Mouse (Mus musculus) hindbrain, embryonic 15.5 days (tissue): ENCODE measurements around the gene Rps6kl1. TPM values are rescaled to one million over a fixed set of nuclear protein-coding genes. Genes with fewer than 3 reads are reported as not detected.

Experiments used
- ATAC-seq: fragments of 200-750 bp; cut with Nextera tagmentation; 2 replicates; pipeline ENCODE4 v1.8.0; 2017; ENCODE audit warnings: low read depth, moderate number of reproducible peaks, moderate TSS enrichment; ENCODE audit not compliant: low FRiP score
- H3K27ac ChIP-seq: fragments of 300-500 bp; sonication (generic); replicated peaks from 2 replicates; pipeline ENCODE4 v1.5.1; 2015; ENCODE audit warnings: mild to moderate bottlenecking, inconsistent platforms
- H3K27me3 ChIP-seq: fragments of 300-500 bp; sonication (generic); 2 replicates; pipeline ENCODE4 v1.6.1; 2015; ENCODE audit warnings: control low read depth, inconsistent platforms
- H3K36me3 ChIP-seq: fragments of 300-500 bp; sonication (generic); 2 replicates; pipeline ENCODE4 v1.6.1; 2015; ENCODE audit warnings: control low read depth, inconsistent platforms
- H3K4me1 ChIP-seq: fragments of 300-500 bp; sonication (generic); replicated peaks from 2 replicates; pipeline ENCODE4 v1.6.1; 2015; ENCODE audit warnings: control low read depth, inconsistent platforms
- H3K4me2 ChIP-seq: fragments of 300-500 bp; sonication (generic); 2 replicates; pipeline ENCODE4 v1.6.1; 2015; ENCODE audit warnings: moderate library complexity, mild to moderate bottlenecking, inconsistent platforms
- H3K4me3 ChIP-seq: fragments of 300-500 bp; sonication (generic); 2 replicates; pipeline ENCODE4 v1.5.1; 2015; ENCODE audit warnings: mild to moderate bottlenecking, inconsistent platforms
- H3K9ac ChIP-seq: fragments of 300-500 bp; sonication (generic); 2 replicates; pipeline ENCODE4 v1.6.1; 2015; ENCODE audit warnings: inconsistent platforms
- H3K9me3 ChIP-seq: fragments of 300-500 bp; sonication (generic); 2 replicates; pipeline ENCODE4 v1.6.1; 2016; ENCODE audit warnings: control low read depth, inconsistent platforms
- WGBS: fragments of 180-500 bp; shearing (Covaris S2); methylation state at CpG from one replicate; pipeline ENCODE4 v1.1.7; 2015; 5-methylcytosine and 5-hydroxymethylcytosine counted together
- polyA plus RNA-seq: library from polyadenylated mRNA; unstranded; fragments of >200 nt; fragmentation: Nextera tagmentation; extraction: Ambion mirVana; gene quantifications from 2 replicates; pipeline ENCODE4 v1.2.1, GENCODE M21; 2015

Gene Rps6kl1
- polyA plus RNA-seq, 1 experiment from 2014 or later: 35.7 TPM

DNA sequence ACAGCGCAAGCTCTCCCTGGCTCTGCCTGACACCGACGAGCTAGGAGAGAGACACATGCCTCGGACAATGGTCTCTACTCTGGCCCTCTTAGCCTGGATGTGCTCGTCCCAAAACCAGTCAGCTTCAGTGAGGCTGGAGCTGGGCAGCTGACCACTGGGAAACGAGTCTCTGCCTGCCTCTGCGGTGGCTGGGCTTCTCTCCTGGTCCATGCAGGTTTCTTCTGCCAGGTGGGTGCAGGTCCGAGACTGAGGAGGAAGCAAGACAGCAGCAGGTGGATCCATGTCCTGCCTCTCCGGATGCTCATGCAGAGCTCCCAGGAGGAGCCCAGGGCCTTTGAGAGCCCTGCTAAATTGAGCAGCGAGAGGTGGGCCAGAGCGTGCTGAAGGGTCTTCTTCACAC, 55.9 kb downstream of the Rps6kl1 start:
- Histone ChIP-seq H3K4me1 (peaks cover 6% of the 10 kb centered on the region; the same call in 1 of the 2 replicates), H3K27ac (no peak overlapping the region), H3K4me3 (no peak overlapping the region), H3K36me3 (no peaks in the 10 kb centered on the region), H3K9ac (no peak overlapping the region), H3K4me2 (no peak overlapping the region), H3K27me3 (no peaks in the 10 kb centered on the region), H3K9me3 (no peaks in the 10 kb centered on the region)
- no peak for ATAC-seq
- WGBS: 87% methylated on average over 11 of the region's 11 CpGs

DNA sequence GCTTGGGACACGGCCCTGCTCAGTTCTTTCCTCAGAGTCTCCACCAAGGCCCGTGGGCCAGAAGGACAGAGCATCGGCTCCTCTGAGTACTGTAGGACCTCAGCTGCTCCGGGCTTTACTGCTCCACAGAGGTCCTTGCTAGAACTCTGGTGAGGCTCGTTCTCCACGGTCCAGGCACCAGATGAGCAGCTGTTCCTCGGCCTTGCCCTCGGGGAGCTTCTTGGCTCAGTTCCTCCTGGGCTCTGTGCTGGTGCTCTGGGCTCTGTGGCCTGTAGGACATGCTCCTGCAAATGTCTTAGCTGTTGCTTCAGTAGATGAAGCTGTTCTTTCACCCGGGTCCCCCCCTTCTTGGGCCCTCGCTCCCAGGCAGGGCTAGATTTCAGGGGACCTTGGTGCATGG, 56.4 kb downstream of the Rps6kl1 start:
- peaks cover 6% of the 10 kb centered on the region; the same call in 1 of the 2 replicates for H3K4me1 ChIP-seq
- H3K9me3 ChIP-seq: no peaks in the 10 kb centered on the region
- H3K4me3 ChIP-seq: no peak overlapping the region
- no peaks in the 10 kb centered on the region for H3K36me3 ChIP-seq
- H3K9ac ChIP-seq: no peak overlapping the region
- ATAC-seq: no peak
- no peaks in the 10 kb centered on the region for H3K27me3 ChIP-seq
- no peak overlapping the region for H3K4me2 ChIP-seq
- WGBS: 71% methylated on average over 10 of the region's 10 CpGs
- H3K27ac ChIP-seq: no peak overlapping the region

DNA sequence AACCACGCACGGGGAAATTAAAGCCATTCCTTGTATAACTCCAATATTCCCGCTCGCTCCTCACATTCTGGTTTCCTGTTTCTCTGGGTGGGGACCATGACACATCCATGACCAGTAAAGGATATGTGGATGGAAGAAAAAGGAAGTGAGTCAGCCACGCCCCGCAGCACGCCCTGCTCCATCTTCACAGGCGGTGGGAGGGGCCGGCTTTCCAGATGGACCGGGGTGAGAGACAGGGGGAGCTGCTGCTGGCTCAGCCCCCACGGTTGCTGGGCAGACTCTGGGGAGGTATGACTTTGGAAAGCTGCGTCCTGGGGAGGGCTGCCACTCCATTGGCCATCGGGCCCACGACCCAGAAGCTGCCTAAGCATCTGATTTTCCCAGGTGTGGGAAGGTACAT, 57.1 kb downstream of the Rps6kl1 start:
- H3K9ac ChIP-seq: no peak overlapping the region
- H3K4me3 ChIP-seq: no peak overlapping the region
- H3K36me3 ChIP-seq: peaks cover 5% of the 10 kb centered on the region; the same call in 1 of the 2 replicates
- no peak overlapping the region for H3K4me2 ChIP-seq
- H3K9me3 ChIP-seq: no peaks in the 10 kb centered on the region
- WGBS: 37% methylated on average over 14 of the region's 14 CpGs
- ATAC-seq: no peak
- no peak overlapping the region for H3K27ac ChIP-seq
- no peaks in the 10 kb centered on the region for H3K27me3 ChIP-seq
- peaks cover 6% of the 10 kb centered on the region; the same call in 1 of the 2 replicates for H3K4me1 ChIP-seq

DNA sequence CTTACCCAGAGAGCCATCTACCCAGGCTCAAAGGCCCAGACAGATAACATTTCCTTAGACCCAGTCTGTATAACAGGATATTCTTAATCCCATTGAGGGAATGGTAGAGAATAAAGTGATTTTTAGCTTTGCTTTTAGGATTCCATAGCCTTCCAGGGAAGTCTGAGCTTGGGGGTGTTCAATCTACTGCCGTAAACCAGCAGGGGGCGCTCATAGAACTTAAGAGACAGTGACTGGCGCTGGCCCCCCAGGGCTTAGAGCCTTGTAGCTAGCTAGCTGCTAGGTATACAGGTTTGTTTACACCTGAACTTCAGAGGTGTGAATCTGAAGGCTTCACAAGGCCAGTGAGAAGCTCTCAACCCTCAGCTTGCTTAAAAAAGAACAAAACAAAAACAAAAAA, 58.9 kb downstream of the Rps6kl1 start:
- Histone ChIP-seq H3K27ac (no peak overlapping the region), H3K4me3 (no peak overlapping the region), H3K4me2 (no peak overlapping the region), H3K4me1 (peaks cover 6% of the 10 kb centered on the region; the same call in 1 of the 2 replicates), H3K27me3 (no peaks in the 10 kb centered on the region), H3K9ac (no peak overlapping the region), H3K9me3 (no peaks in the 10 kb centered on the region), H3K36me3 (peaks cover 22% of the 10 kb centered on the region)
- no peak for ATAC-seq
- WGBS: 7% methylated on average over 3 of the region's 3 CpGs

DNA sequence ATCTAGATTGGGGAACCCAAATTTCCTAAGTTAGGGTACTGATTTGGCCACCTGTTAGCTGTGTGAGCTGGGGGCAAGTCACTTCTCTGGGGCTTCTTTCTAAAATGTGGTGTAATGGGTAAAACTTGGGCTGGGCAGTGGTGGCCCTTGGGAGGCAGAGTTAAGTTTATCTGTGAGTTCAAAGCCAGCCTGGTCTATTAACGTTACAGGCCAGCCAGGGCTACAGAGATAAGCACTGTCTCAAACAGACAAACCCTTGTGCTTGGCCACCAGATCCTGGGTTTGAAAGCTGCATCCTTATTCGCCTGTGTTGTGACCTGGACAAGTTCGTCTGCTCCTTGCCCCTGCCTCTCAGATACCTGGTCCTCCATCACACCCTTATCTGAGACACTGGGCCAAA, 59.9 kb downstream of the Rps6kl1 start:
- no peak overlapping the region for H3K9ac ChIP-seq
- WGBS: 83% methylated on average over 3 of the region's 3 CpGs
- H3K4me2 ChIP-seq: no peak overlapping the region
- no peaks in the 10 kb centered on the region for H3K9me3 ChIP-seq
- no peak overlapping the region for H3K27ac ChIP-seq
- no peak overlapping the region for H3K4me3 ChIP-seq
- no peaks in the 10 kb centered on the region for H3K27me3 ChIP-seq
- H3K4me1 ChIP-seq: peaks cover 6% of the 10 kb centered on the region; the same call in 1 of the 2 replicates
- no peak for ATAC-seq
- H3K36me3 ChIP-seq: peaks cover 23% of the 10 kb centered on the region

DNA sequence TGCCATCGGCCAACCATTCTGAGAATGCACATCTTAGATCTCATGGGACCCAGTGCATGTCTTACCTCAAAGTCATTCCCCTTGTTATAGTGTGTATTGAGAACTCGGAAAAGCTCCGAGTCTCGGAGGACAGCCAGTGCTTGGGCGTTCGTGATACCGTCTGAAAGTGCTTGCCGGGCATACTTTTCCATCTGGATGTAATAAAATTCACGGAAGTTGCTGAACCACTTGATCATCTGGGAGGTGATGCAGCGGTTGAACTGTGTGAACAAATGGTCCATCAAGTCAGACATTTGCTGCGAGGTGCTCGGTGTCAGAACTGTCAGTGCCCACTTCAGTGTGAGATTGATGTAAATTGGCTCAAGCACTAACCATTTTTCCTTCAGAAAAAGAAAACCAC, 63.2 kb downstream of the Rps6kl1 start:
- H3K4me2 ChIP-seq: no peak overlapping the region
- H3K9me3 ChIP-seq: no peaks in the 10 kb centered on the region
- H3K36me3 ChIP-seq: peaks cover 23% of the 10 kb centered on the region
- no peak for ATAC-seq
- no peaks in the 10 kb centered on the region for H3K4me1 ChIP-seq
- no peak overlapping the region for H3K4me3 ChIP-seq
- WGBS: 95% methylated on average over 12 of the region's 12 CpGs
- no peaks in the 10 kb centered on the region for H3K27me3 ChIP-seq
- no peak overlapping the region for H3K27ac ChIP-seq
- no peak overlapping the region for H3K9ac ChIP-seq

Other genes starting within 250 kb of the Rps6kl1 start
- 80.9 and 85.9 TPM in 2 replicates for gene Fcf1, start 180.4 kb downstream of the Rps6kl1 start, polyA plus RNA-seq
- 30.8 and 31.1 TPM in 2 replicates for gene Arel1, start 180.4 kb downstream of the Rps6kl1 start, polyA plus RNA-seq
- 29.2 and 32.2 TPM in 2 replicates for gene Ylpm1, start 154.9 kb downstream of the Rps6kl1 start, polyA plus RNA-seq
- 1.6 and 2.1 TPM in 2 replicates for gene Prox2, start 40.5 kb downstream of the Rps6kl1 start, polyA plus RNA-seq
- 113 and 115 TPM in 2 replicates for gene Dlst, start 40.4 kb downstream of the Rps6kl1 start, polyA plus RNA-seq
- 8.7 and 8.9 TPM in 2 replicates for gene Pgf, start 26.5 kb upstream of the Rps6kl1 start, polyA plus RNA-seq
- gene Eif2b2, start 68.2 kb upstream of the Rps6kl1 start, polyA plus RNA-seq: 75.1 and 79.6 TPM in 2 replicates
- 7.9 and 8.4 TPM in 2 replicates for gene Mlh3, start 119.3 kb upstream of the Rps6kl1 start, polyA plus RNA-seq
- gene Acyp1, start 137.2 kb upstream of the Rps6kl1 start, polyA plus RNA-seq: 51.3 and 56.1 TPM in 2 replicates
- gene Zc2hc1c, start 137.3 kb upstream of the Rps6kl1 start, polyA plus RNA-seq: 1.7 and 2.2 TPM in 2 replicates
- 12.4 TPM in 2 replicates for gene Nek9, start 188.1 kb upstream of the Rps6kl1 start, polyA plus RNA-seq
- gene Tmed10, start 223.6 kb upstream of the Rps6kl1 start, polyA plus RNA-seq: 186 and 195 TPM in 2 replicates